Mouse (Mus musculus): ENCODE results near the gene Nup188.

GRCm38 (mm10) chr2:30269241-30269990 lies 16.8 kb upstream of the Nup188 start:
- TF ChIP-seq CTCF (IDR thresholded peaks at IDR 0.05; ENCODE audit: insufficient read depth, low read length) = no peak
- TF ChIP-seq POLR2A (IDR thresholded peaks at IDR 0.05; ENCODE audit: borderline replicate concordance, extremely low read depth, low read depth, low read length) = no peak

Measured in lung, adult 2 months (tissue).